Mouse (Mus musculus) C2C12 (cell line): ENCODE results near the gene Kalrn. TPM values are rescaled to one million over a fixed set of nuclear protein-coding genes. Genes with fewer than 3 reads are reported as not detected.

ENCODE experiments used
- H3K27me3 ChIP-seq: one replicate; pipeline ENCODE4 v1.6.1; 2011; ENCODE audit not compliant: control insufficient read depth, insufficient read depth, insufficient read length
- H3K36me3 ChIP-seq: one replicate; pipeline ENCODE4 v1.6.1; 2011; ENCODE audit not compliant: control insufficient read depth, insufficient read depth
- H3K4me3 ChIP-seq: one replicate; pipeline ENCODE4 v1.5.1; 2011; ENCODE audit warnings: mild to moderate bottlenecking, control low read depth; ENCODE audit not compliant: poor library complexity, insufficient read depth, severe bottlenecking
- H3K79me2 ChIP-seq: one replicate; pipeline ENCODE4 v1.6.1; 2011; ENCODE audit not compliant: control insufficient read depth, insufficient read depth
- H3K79me3 ChIP-seq: one replicate; pipeline ENCODE4 v1.6.1; 2011; ENCODE audit warnings: low read depth, control low read depth
- H3ac ChIP-seq: one replicate; pipeline ENCODE3; 2011; ENCODE audit warnings: low read depth; ENCODE audit not compliant: control insufficient read depth, insufficient read length
- CEBPB ChIP-seq: IDR thresholded peaks from one replicate; pipeline ENCODE4 v1.6.1; 2011; ENCODE audit warnings: low read depth, mild to moderate bottlenecking, control low read depth, moderate library complexity
- CTCF ChIP-seq: IDR thresholded peaks from one replicate; pipeline ENCODE4 v1.5.1; 2011; ENCODE audit not compliant: control insufficient read depth, insufficient read depth, insufficient read length
- FOSL1 ChIP-seq: IDR thresholded peaks from one replicate; pipeline ENCODE4 v1.8.0; 2011; ENCODE audit warnings: mild to moderate bottlenecking, low read length; ENCODE audit not compliant: poor library complexity, insufficient read depth, severe bottlenecking
- MAX ChIP-seq: IDR thresholded peaks from one replicate; pipeline ENCODE4 v1.6.1; 2011; ENCODE audit warnings: mild to moderate bottlenecking, control low read depth
- MYOD1 ChIP-seq: IDR thresholded peaks from one replicate; pipeline ENCODE4 v1.6.1; 2011; ENCODE audit warnings: low read depth; ENCODE audit not compliant: control insufficient read depth, insufficient read length
- MYOG ChIP-seq: IDR thresholded peaks from one replicate; pipeline ENCODE4 v1.6.1; 2011; ENCODE audit not compliant: control insufficient read depth, insufficient read length; ENCODE audit errors: extremely low read depth
- USF1 ChIP-seq: IDR thresholded peaks from one replicate; pipeline ENCODE4 v1.6.1; 2011; ENCODE audit warnings: low read depth, mild to moderate bottlenecking, control low read depth, moderate library complexity
- polyA plus RNA-seq: library from polyadenylated mRNA; unstranded; fragments of >200 nt; fragmentation: generic; extraction: Trizol; gene quantifications from one replicate; pipeline ENCODE4 v1.2.1, GENCODE M21; 2012; ENCODE audit warnings: missing spikeins

Kalrn gene
- polyA plus RNA-seq, 1 experiment = 8.6 TPM

DNA sequence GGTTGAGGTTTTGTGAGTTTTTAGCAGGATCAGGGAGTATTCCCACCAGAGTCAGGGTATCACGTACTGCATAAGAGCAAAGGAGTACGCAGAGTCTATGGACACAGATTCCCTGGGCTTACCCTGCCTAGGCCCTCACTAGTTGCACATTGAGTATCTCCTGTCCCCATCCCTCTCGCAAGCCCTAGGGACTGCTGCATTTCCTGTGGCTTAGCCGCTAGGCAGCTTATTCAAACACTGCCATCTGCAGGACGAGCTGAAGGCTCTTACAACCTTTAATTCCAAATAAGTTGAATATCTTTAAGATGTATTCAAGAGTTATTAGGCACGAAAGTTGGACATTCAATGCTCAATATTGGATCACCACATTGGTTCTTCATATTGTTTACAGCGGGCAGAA, 283.7 kb downstream of the Kalrn start:
- Histone ChIP-seq H3K4me3 (no peak overlapping the region), H3K27me3 (no peaks in the 10 kb centered on the region), H3K79me2 (no peaks in the 10 kb centered on the region), H3K79me3 (no peaks in the 10 kb centered on the region), H3ac (no peak overlapping the region), H3K36me3 (no peaks in the 10 kb centered on the region)
- TF ChIP-seq USF1 (no peak), MYOG (no peak), MYOD1 (no peak), FOSL1 (no peak), CEBPB (no peak), CTCF (no peak), MAX (no peak)

GRCm38 (mm10) chr16:34282026-34282425, 291.3 kb downstream of the Kalrn start:
- Histone ChIP-seq H3K79me2 (no peaks in the 10 kb centered on the region), H3K79me3 (no peaks in the 10 kb centered on the region), H3ac (no peak overlapping the region), H3K4me3 (no peak overlapping the region), H3K36me3 (no peaks in the 10 kb centered on the region), H3K27me3 (no peaks in the 10 kb centered on the region)
- no peak for TF ChIP-seq CTCF
- no peak for TF ChIP-seq MYOD1
- TF ChIP-seq USF1 = no peak
- TF ChIP-seq FOSL1 = no peak
- TF ChIP-seq MAX = no peak
- no peak for TF ChIP-seq CEBPB
- TF ChIP-seq MYOG = no peak

- TF ChIP-seq CEBPB (no peak), FOSL1 (no peak), MYOG (no peak), CTCF (no peak), USF1 (no peak), MAX (no peak), MYOD1 (no peak)
- no peaks in the 10 kb centered on the region for H3K36me3 ChIP-seq
- no peaks in the 10 kb centered on the region for H3K27me3 ChIP-seq
- no peaks in the 10 kb centered on the region for H3K79me3 ChIP-seq
- no peaks in the 10 kb centered on the region for H3K79me2 ChIP-seq
- H3ac ChIP-seq = no peak overlapping the region
- H3K4me3 ChIP-seq = no peak overlapping the region
Measured at GRCm38 (mm10) chr16:34279654-34280383, 293.5 kb downstream of the Kalrn start.

GRCm38 (mm10) chr16:34278249-34278790, 295.0 kb downstream of the Kalrn start:
- Histone ChIP-seq H3K79me2 (no peaks in the 10 kb centered on the region), H3K4me3 (no peak overlapping the region), H3K27me3 (no peaks in the 10 kb centered on the region), H3ac (no peak overlapping the region), H3K36me3 (no peaks in the 10 kb centered on the region), H3K79me3 (no peaks in the 10 kb centered on the region)
- TF ChIP-seq CTCF = no peak
- no peak for TF ChIP-seq USF1
- TF ChIP-seq MYOD1 = no peak
- no peak for TF ChIP-seq CEBPB
- no peak for TF ChIP-seq FOSL1
- TF ChIP-seq MAX = no peak
- TF ChIP-seq MYOG = no peak

GRCm38 (mm10) chr16:34274607-34275006, 298.7 kb downstream of the Kalrn start:
- Histone ChIP-seq H3K4me3 (no peak overlapping the region), H3K27me3 (no peaks in the 10 kb centered on the region), H3K79me2 (no peaks in the 10 kb centered on the region), H3K36me3 (no peaks in the 10 kb centered on the region), H3ac (no peak overlapping the region), H3K79me3 (no peaks in the 10 kb centered on the region)
- TF ChIP-seq CEBPB (no peak), CTCF (no peak), MYOG (no peak), MAX (no peak), USF1 (no peak), MYOD1 (no peak)
